Mouse (Mus musculus): ENCODE results near the gene S100g.

The S100g gene

GRCm38 (mm10) chrX:162964383-162964782 is at the start of gene S100g:
TSS of gene S100g (minus strand) at chrX:162964599.
- TF ChIP-seq GATA4 (IDR thresholded peaks at IDR 0.05; ENCODE audit: insufficient replicate concordance, low read length): no peak

GRCm38 (mm10) chrX:162992121-162992520 is 27.7 kb upstream of the S100g start:
- no peak for TF ChIP-seq GATA4 (IDR thresholded peaks at IDR 0.05; ENCODE audit: insufficient replicate concordance, low read length)

GRCm38 (mm10) chrX:162991396-162991795 is 27.0 kb upstream of the S100g start:
- TF ChIP-seq GATA4 (IDR thresholded peaks at IDR 0.05; ENCODE audit: insufficient replicate concordance, low read length): no peak

- TF ChIP-seq GATA4 (IDR thresholded peaks at IDR 0.05; ENCODE audit: insufficient replicate concordance, low read length): no peak
Measured at GRCm38 (mm10) chrX:162986876-162987495, 22.6 kb upstream of the S100g start.

- TF ChIP-seq GATA4 (IDR thresholded peaks at IDR 0.05; ENCODE audit: insufficient replicate concordance, low read length): no peak
Measured at GRCm38 (mm10) chrX:162976194-162976593, 11.8 kb upstream of the S100g start.

GRCm38 (mm10) chrX:162967456-162967855 is 3.1 kb upstream of the S100g start:
- peak; percentile 49; the same call in 1 of the 2 replicates for TF ChIP-seq GATA4 (IDR thresholded peaks at IDR 0.05; ENCODE audit: insufficient replicate concordance, low read length)

GRCm38 (mm10) chrX:162963840-162964239 is 559 bp downstream of the S100g start:
- no peak for TF ChIP-seq GATA4 (IDR thresholded peaks at IDR 0.05; ENCODE audit: insufficient replicate concordance, low read length)

GRCm38 (mm10) chrX:162957921-162958320 is 6.5 kb downstream of the S100g start:
- no peak for TF ChIP-seq GATA4 (IDR thresholded peaks at IDR 0.05; ENCODE audit: insufficient replicate concordance, low read length)

- TF ChIP-seq GATA4 (IDR thresholded peaks at IDR 0.05; ENCODE audit: insufficient replicate concordance, low read length): no peak
Measured at GRCm38 (mm10) chrX:162949811-162950439, 14.5 kb downstream of the S100g start.

- no peak for TF ChIP-seq GATA4 (IDR thresholded peaks at IDR 0.05; ENCODE audit: insufficient replicate concordance, low read length)
Measured at GRCm38 (mm10) chrX:162942027-162942426, 22.4 kb downstream of the S100g start.

GRCm38 (mm10) chrX:162931467-162931866 is 32.9 kb downstream of the S100g start:
- no peak for TF ChIP-seq GATA4 (IDR thresholded peaks at IDR 0.05; ENCODE audit: insufficient replicate concordance, low read length)

GRCm38 (mm10) chrX:162921487-162922125 is 42.8 kb downstream of the S100g start:
- no peak for TF ChIP-seq GATA4 (IDR thresholded peaks at IDR 0.05; ENCODE audit: insufficient replicate concordance, low read length)

- TF ChIP-seq GATA4 (IDR thresholded peaks at IDR 0.05; ENCODE audit: insufficient replicate concordance, low read length): no peak
Measured at GRCm38 (mm10) chrX:162915697-162916096, 48.7 kb downstream of the S100g start.

GRCm38 (mm10) chrX:162913651-162914050 is 50.7 kb downstream of the S100g start:
- no peak for TF ChIP-seq GATA4 (IDR thresholded peaks at IDR 0.05; ENCODE audit: insufficient replicate concordance, low read length)
